Mouse (Mus musculus) hindbrain, embryonic 14.5 days (tissue): ENCODE data around the gene Olfr1427. TPM values are rescaled to one million over a fixed set of nuclear protein-coding genes. Genes with fewer than 3 reads are reported as not detected.

Source experiments
- ATAC-seq: fragments of 200-750 bp; cut with Nextera tagmentation; 2 replicates; pipeline ENCODE4 v1.8.0; 2017; ENCODE audit warnings: moderate number of reproducible peaks, mild to moderate bottlenecking, moderate TSS enrichment, moderate library complexity; ENCODE audit not compliant: low FRiP score
- DNase-seq: peaks from one replicate; pipeline ENCODE4 v3.0.0-alpha.2; 2015; ENCODE audit warnings: low spot score
- H3K27ac ChIP-seq: fragments of 300-500 bp; sonication (generic); 2 replicates; pipeline ENCODE4 v1.5.1; 2014; ENCODE audit warnings: mild to moderate bottlenecking, moderate library complexity
- H3K27me3 ChIP-seq: fragments of 300-500 bp; sonication (generic); 2 replicates; pipeline ENCODE4 v1.6.1; 2014; ENCODE audit warnings: mild to moderate bottlenecking, low read length, mixed read lengths; ENCODE audit not compliant: control insufficient read depth, insufficient read depth
- H3K36me3 ChIP-seq: fragments of 300-500 bp; sonication (generic); replicated peaks from 2 replicates; pipeline ENCODE4 v1.6.1; 2014; ENCODE audit not compliant: control insufficient read depth, insufficient read depth
- H3K4me1 ChIP-seq: fragments of 300-500 bp; sonication (generic); replicated peaks from 2 replicates; pipeline ENCODE4 v1.6.1; 2014; ENCODE audit warnings: antibody characterized with exemption, low read length, mixed read lengths; ENCODE audit not compliant: control insufficient read depth, insufficient read depth
- H3K4me2 ChIP-seq: fragments of 300-500 bp; sonication (generic); replicated peaks from 2 replicates; pipeline ENCODE4 v1.6.1; 2014; ENCODE audit warnings: mild to moderate bottlenecking, moderate library complexity
- H3K4me3 ChIP-seq: fragments of 300-500 bp; sonication (generic); replicated peaks from 2 replicates; pipeline ENCODE4 v1.5.1; 2014; ENCODE audit warnings: mild to moderate bottlenecking, low read length
- H3K9ac ChIP-seq: fragments of 300-500 bp; sonication (generic); 2 replicates; pipeline ENCODE4 v1.6.1; 2014
- H3K9me3 ChIP-seq: fragments of 300-500 bp; sonication (generic); 2 replicates; pipeline ENCODE4 v1.6.1; 2016; ENCODE audit warnings: low read length; ENCODE audit not compliant: control insufficient read depth
- WGBS: fragments of 180-500 bp; shearing (Covaris S2); extraction: QIAGEN DNeasy Blood & Tissue Kit; methylation state at CpG from one replicate; pipeline ENCODE4 v1.1.7; 2014; 5-methylcytosine and 5-hydroxymethylcytosine counted together
- polyA plus RNA-seq: library from polyadenylated mRNA; unstranded; fragments of >200 nt; fragmentation: Nextera tagmentation; extraction: Ambion mirVana; gene quantifications from 2 replicates; pipeline ENCODE4 v1.2.1, GENCODE M21; 2014

The Olfr1427 gene
- polyA plus RNA-seq, result not detected in 2 replicates

- no peak for DNase-seq
- no peak for ATAC-seq
- WGBS, result 91% methylated on average over 2 of the region's 2 CpGs
- Histone ChIP-seq H3K27me3 (no peaks in the 10 kb centered on the region), H3K27ac (no peak within 1 kb of the TSS), H3K4me2 (no peak within 1 kb of the TSS), H3K9ac (no peak within 1 kb of the TSS), H3K4me1 (no peaks in the 10 kb centered on the region), H3K4me3 (no peak within 1 kb of the TSS), H3K9me3 (no peaks in the 10 kb centered on the region), H3K36me3 (no peaks in the 10 kb centered on the region)
These were observed at the start of gene Olfr1427 for GRCm38 (mm10) chr19:12103234-12103633. Gene Olfr1427 (minus strand): TSS chr19:12103334.

GRCm38 (mm10) chr19:12145452-12145851 lies 42.3 kb upstream of the Olfr1427 start:
- WGBS, result 91% methylated on average over 3 of the region's 3 CpGs
- Histone ChIP-seq H3K4me3 (no peak overlapping the region), H3K4me2 (no peak overlapping the region), H3K4me1 (no peaks in the 10 kb centered on the region), H3K36me3 (no peaks in the 10 kb centered on the region), H3K27ac (no peak overlapping the region), H3K9ac (no peak overlapping the region), H3K9me3 (no peaks in the 10 kb centered on the region), H3K27me3 (no peaks in the 10 kb centered on the region)
- no peak for DNase-seq
- no peak for ATAC-seq

GRCm38 (mm10) chr19:12143356-12143755 lies 40.2 kb upstream of the Olfr1427 start:
- no peak overlapping the region for H3K4me2 ChIP-seq
- H3K4me3 ChIP-seq, result no peak overlapping the region
- 27% methylated on average over 1 of the region's 1 CpGs for whole genome bisulfite sequencing
- ATAC-seq, result no peak
- no peaks in the 10 kb centered on the region for H3K36me3 ChIP-seq
- DNase-seq, result no peak
- H3K27ac ChIP-seq, result no peak overlapping the region
- H3K9me3 ChIP-seq, result no peaks in the 10 kb centered on the region
- H3K4me1 ChIP-seq, result no peaks in the 10 kb centered on the region
- H3K27me3 ChIP-seq, result no peaks in the 10 kb centered on the region
- no peak overlapping the region for H3K9ac ChIP-seq

GRCm38 (mm10) chr19:12134289-12134688 lies 31.2 kb upstream of the Olfr1427 start:
- H3K4me3 ChIP-seq, result no peak overlapping the region
- H3K27ac ChIP-seq, result no peak overlapping the region
- H3K36me3 ChIP-seq, result no peaks in the 10 kb centered on the region
- WGBS, result 32% methylated on average over 2 of the region's 2 CpGs
- H3K9me3 ChIP-seq, result no peaks in the 10 kb centered on the region
- ATAC-seq, result no peak
- no peak overlapping the region for H3K9ac ChIP-seq
- no peak overlapping the region for H3K4me2 ChIP-seq
- peak; percentile 57 for DNase-seq
- H3K4me1 ChIP-seq, result no peaks in the 10 kb centered on the region
- no peaks in the 10 kb centered on the region for H3K27me3 ChIP-seq

- no peak for DNase-seq
- Histone ChIP-seq H3K4me3 (no peak within 1 kb of the TSS), H3K9me3 (no peaks in the 10 kb centered on the region), H3K4me2 (no peak within 1 kb of the TSS), H3K9ac (no peak within 1 kb of the TSS), H3K36me3 (no peaks in the 10 kb centered on the region), H3K27me3 (no peaks in the 10 kb centered on the region), H3K27ac (no peak within 1 kb of the TSS), H3K4me1 (no peaks in the 10 kb centered on the region)
- ATAC-seq, result no peak
- 79% methylated on average over 3 of the region's 3 CpGs for WGBS
These were observed 20.0 kb upstream of the Olfr1427 start, which contains the start of gene Olfr76 for GRCm38 (mm10) chr19:12123103-12123502. Gene Olfr76 (minus strand): TSS chr19:12123203.

GRCm38 (mm10) chr19:12116464-12116863 lies 13.3 kb upstream of the Olfr1427 start:
- Histone ChIP-seq H3K36me3 (no peaks in the 10 kb centered on the region), H3K27ac (no peak overlapping the region), H3K9me3 (no peaks in the 10 kb centered on the region), H3K4me3 (no peak overlapping the region), H3K4me2 (no peak overlapping the region), H3K27me3 (no peaks in the 10 kb centered on the region), H3K4me1 (no peaks in the 10 kb centered on the region), H3K9ac (no peak overlapping the region)
- ATAC-seq (no peak), DNase-seq (no peak)
- 94% methylated on average over 3 of the region's 3 CpGs for WGBS

GRCm38 (mm10) chr19:12115797-12116196 lies 12.7 kb upstream of the Olfr1427 start, which contains the start of gene Olfr1428:
Gene Olfr1428 (minus strand): TSS chr19:12115897.
- WGBS, result 84% methylated on average over 1 of the region's 1 CpGs
- no peak for ATAC-seq
- DNase-seq, result no peak
- no peaks in the 10 kb centered on the region for H3K9me3 ChIP-seq
- no peaks in the 10 kb centered on the region for H3K36me3 ChIP-seq
- H3K9ac ChIP-seq, result no peak within 1 kb of the TSS
- no peak within 1 kb of the TSS for H3K4me3 ChIP-seq
- no peaks in the 10 kb centered on the region for H3K27me3 ChIP-seq
- no peaks in the 10 kb centered on the region for H3K4me1 ChIP-seq
- H3K27ac ChIP-seq, result no peak within 1 kb of the TSS
- no peak within 1 kb of the TSS for H3K4me2 ChIP-seq

- Histone ChIP-seq H3K9me3 (no peaks in the 10 kb centered on the region), H3K4me2 (no peak overlapping the region), H3K4me1 (no peaks in the 10 kb centered on the region), H3K4me3 (no peak overlapping the region), H3K9ac (no peak overlapping the region), H3K36me3 (no peaks in the 10 kb centered on the region), H3K27ac (no peak overlapping the region), H3K27me3 (no peaks in the 10 kb centered on the region)
- ATAC-seq, result no peak
- 70% methylated on average over 1 of the region's 1 CpGs for WGBS
- DNase-seq, result no peak
These were observed 10.7 kb upstream of the Olfr1427 start for GRCm38 (mm10) chr19:12113807-12114206.

GRCm38 (mm10) chr19:12104541-12104940 lies 1.4 kb upstream of the Olfr1427 start:
- no peak overlapping the region for H3K27ac ChIP-seq
- DNase-seq, result no peak
- H3K36me3 ChIP-seq, result no peaks in the 10 kb centered on the region
- WGBS, result 61% methylated on average over 1 of the region's 1 CpGs
- no peaks in the 10 kb centered on the region for H3K4me1 ChIP-seq
- H3K9me3 ChIP-seq, result no peaks in the 10 kb centered on the region
- no peak overlapping the region for H3K4me2 ChIP-seq
- H3K4me3 ChIP-seq, result no peak overlapping the region
- no peak overlapping the region for H3K9ac ChIP-seq
- ATAC-seq, result no peak
- H3K27me3 ChIP-seq, result no peaks in the 10 kb centered on the region

- no peak within 1 kb of the TSS for H3K4me3 ChIP-seq
- H3K27me3 ChIP-seq, result no peaks in the 10 kb centered on the region
- ATAC-seq (no peak), DNase-seq (no peak)
- no peak within 1 kb of the TSS for H3K4me2 ChIP-seq
- no peak within 1 kb of the TSS for H3K27ac ChIP-seq
- no peak within 1 kb of the TSS for H3K9ac ChIP-seq
- WGBS, result 87% methylated on average over 1 of the region's 1 CpGs
- H3K9me3 ChIP-seq, result no peaks in the 10 kb centered on the region
- H3K4me1 ChIP-seq, result no peaks in the 10 kb centered on the region
- no peaks in the 10 kb centered on the region for H3K36me3 ChIP-seq
These were observed 11.2 kb downstream of the Olfr1427 start, which contains the start of gene Olfr1426 for GRCm38 (mm10) chr19:12091913-12092312. Gene Olfr1426 (minus strand): TSS chr19:12092013.
